Mouse (Mus musculus) c-Kit-negative CD71-positive TER-119-positive erythroid progenitor cells, embryonic 14.5 days (primary cell): ENCODE results near the gene Dhx34.

ENCODE experiments used
- DNase-seq: peaks from one replicate; pipeline ENCODE4 v3.0.0-alpha.2; 2013; ENCODE audit warnings: low read depth, low spot score

Gene Dhx34

DNA sequence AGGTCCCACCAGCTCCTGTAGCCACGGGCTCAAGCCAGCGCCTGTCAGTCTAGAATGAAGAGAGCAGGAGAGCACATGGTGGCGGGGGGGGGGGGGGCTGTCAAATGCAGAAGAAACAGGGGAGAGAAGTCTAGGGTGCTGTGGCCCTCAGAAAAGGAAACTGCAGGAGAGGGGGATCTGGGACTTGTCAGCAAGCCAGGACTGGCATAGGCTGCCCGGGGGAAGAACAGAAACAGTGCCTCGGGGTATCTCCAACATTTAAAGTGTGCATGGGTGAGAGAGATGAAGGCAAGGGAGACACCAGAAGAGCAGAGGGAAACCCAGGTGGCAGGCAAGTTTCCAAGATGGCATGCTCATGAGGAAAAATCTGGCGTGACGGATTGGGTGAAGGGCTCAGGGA lies 59.8 kb downstream of the Dhx34 start:
- no peak for DNase-seq

DNA sequence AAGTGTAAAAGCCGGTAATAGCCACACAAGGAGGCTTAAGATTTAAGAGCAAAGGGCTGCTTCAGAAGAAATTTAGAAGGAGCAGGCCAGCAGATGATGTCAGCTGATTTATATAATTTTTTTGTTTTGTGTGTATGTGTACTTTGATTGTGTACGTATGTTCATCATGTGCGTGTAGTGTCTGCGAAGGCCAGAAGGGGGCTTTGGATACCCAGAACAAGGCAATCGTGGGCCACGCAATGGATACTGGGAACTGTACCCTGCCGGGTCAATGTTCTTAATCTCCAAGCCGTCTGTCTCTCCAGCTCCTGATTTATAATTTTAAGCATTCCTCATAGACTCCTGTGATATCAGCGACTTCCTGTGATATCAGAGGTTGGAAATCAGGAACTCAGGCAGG lies 60.5 kb downstream of the Dhx34 start:
- no peak for DNase-seq

DNA sequence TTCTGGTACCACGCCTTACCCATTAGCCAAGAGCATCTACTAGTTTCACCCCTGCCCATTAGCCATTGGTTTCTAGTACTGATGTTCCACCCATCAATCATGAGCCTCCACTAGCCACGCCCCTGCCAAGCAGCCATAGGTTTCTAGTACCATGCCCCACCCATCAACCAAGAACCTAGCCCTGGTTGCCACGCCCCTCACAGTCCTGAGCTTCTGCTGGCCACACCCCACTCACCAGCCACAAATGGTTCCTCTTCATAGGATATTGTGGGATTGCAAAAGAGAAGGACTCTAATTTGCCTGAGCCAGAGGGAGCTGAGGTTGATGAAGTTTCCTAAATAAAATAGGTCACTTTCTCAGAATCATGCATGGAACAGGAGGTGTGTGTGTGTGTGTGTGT lies 61.1 kb downstream of the Dhx34 start:
- DNase-seq: peak; percentile 11

DNA sequence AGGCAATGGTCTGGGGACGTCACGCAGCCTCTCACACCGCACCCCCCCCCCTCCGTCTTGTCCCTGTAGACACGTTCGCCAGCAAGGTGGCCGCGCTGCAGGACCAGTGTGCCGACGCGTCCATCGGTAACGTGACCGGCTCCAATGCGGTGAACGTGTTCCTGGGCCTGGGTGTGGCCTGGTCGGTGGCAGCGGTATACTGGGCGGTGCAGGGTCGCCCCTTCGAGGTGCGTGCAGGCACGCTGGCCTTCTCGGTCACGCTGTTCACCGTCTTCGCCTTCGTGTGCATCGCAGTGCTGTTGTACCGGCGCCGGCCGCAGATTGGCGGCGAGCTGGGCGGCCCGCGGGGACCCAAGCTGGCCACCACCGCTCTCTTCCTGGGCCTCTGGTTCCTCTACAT lies 63.1 kb downstream of the Dhx34 start:
- no peak for DNase-seq

DNA sequence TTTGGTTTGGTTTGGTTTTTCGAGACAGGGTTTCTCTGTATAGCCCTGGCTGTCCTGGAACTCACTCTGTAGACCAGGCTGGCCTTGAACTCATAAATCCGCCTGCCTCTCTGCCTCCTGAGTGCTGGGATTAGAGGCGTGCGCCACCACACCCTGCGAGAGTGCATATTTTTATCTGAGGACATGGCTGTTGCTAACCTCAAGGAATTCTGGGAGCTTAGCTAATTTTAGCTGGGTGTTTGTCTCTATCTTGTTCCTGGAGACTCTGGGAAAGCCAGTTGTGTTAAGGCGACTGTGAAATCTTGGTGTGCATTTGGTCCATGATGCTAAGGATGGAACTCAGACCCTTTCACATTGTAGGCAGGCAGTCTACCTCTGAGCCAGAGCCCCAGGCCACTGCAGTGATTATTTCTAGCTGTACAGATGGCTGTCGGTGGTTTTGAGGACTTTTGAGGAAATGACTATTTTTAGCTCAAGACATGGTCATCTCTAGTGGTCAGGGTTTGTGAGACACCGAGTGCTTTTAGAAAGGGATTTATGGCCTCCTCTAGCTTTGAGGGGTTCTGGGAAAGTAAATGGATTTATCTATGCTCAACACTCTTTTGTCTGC lies 65.6 kb downstream of the Dhx34 start:
- no peak for DNase-seq

DNA sequence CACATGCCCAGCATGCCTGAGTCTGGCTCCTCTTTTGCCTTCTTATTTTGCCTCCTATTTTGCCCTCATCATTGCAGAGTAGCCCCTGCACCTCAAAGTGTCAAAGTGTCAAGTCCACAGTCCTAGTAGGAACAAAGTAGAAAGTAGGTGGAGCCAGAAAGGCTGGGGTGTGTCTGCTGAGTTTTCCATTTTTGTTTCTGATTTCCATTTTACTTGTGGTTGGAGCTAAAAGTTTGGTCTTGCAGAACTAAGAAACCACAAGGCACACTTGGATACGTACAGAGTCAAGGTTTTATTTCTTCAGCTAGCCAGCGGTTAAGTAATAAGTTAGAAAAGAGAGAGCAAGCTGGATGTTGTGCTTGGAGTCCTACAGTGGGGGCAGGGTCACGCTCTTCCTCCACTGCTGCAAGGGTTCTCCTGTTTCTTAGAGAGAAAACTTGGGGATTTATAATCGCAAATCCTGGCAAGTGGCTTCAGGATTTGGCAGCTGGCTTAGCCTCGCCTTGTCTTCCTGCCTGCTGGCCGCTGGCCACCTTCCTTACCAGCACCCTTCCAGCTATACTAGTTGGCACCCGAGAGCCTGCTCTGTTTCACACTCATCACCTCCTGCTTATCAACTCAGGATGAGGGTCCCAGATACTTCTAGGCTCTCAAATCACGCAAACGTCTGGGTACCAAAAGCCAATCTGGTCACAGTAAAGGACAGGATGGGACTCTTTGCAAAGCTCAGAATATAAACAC lies 66.5 kb downstream of the Dhx34 start:
- DNase-seq: no peak

DNA sequence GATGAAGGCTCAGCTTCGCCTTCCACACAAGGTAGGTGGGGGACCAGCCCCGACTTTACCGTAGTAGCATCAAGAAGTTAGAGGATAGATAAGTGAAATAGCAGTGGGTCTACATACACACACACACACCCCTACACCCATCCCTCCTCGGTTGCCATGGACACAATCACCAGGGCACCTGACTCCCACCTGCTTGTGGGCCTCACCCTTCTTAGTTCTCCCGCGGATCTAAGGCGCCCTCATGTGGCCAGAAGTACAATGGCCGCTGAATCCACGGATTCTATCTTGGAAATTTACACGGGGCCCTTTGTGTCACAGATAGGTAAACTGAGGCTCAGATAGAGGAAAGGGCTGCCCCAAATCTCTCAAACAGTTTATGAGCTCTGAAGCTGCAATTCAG lies 68.3 kb downstream of the Dhx34 start:
- peak; percentile 16 for DNase-seq

DNA sequence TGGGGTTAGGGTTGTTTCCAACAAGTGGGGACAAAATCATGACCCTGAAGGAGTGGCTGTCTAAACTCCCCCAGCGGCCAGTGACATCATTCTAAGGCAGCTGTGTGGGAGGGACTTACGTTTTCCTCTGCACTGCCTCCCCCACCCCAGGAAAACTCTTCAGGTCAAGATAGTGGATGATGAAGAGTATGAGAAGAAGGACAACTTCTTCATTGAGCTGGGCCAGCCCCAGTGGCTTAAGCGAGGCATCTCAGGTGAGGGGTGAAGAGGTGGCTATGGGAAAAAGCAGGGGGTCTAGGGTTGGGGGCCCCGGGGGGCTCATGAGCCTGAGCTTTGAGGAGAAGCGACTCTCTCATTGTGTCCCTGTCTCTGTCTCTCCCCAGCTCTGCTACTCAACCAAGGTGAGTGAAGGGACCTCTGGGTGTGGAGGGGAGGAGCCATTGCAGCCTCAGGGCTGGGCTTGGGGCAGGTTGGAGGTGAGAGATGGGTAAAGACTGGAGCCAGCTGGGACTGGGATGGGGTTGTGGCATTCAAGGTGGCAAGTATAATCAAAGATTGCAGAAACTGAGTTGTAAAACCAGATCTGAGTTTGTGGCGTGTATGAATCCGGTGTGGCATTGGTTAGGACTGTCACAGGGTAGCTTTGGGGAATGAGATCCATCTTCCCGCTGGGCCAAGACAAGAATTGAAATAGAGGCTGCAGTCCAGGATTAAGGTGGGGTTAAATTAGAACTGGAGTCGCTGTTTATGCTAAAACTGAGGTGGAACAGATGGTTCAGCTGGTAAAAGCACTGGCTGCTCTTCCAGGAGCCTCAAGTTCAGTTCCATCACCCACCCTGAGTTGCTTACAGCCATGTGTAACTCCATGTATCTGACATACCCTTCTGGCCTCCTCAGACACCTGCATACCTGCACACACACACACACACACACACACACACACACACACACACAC lies 71.4 kb downstream of the Dhx34 start:
- DNase-seq: no peak

DNA sequence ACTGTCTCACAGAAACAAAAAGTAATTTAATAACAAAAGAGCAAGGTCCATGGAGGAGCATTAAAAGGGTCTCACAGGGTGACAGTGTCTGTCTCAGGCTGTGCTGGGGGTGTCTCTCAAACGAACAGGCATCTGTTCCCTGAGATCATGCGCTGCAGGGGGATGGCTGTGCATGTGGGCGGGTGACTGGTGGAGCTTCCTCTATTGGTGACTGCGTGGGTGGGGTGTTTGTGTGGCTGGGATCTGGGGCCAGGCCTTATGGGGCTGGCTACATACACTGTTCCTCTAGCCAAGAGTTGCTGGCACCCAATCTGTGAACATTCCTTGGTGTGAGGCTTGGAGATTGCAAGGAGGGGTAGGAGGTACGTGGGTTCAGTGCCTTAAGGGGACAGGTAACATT lies 72.6 kb downstream of the Dhx34 start:
- DNase-seq: no peak

DNA sequence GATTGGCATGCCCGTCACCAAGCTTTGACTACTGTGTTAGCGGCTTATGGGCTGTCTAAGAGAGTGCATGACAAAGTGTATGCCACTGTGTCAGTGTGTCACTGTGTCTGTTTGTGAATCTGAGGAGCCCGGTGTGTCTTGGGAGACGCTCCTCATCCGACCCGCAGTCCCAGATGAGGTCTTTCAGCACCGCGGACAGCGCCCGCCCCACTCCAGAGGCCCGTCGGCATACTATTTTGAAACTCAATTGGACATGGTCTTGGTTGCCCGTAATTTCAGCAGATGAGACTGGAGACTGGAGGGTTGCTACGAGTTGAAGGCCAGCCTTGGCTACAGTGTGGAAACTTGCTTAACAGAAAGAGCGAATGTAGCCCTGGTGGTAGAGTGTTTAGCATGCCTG lies 74.2 kb downstream of the Dhx34 start:
- no peak for DNase-seq
